ENCODE assay signal across 28 mouse cellular contexts in the genomic region with DNA sequence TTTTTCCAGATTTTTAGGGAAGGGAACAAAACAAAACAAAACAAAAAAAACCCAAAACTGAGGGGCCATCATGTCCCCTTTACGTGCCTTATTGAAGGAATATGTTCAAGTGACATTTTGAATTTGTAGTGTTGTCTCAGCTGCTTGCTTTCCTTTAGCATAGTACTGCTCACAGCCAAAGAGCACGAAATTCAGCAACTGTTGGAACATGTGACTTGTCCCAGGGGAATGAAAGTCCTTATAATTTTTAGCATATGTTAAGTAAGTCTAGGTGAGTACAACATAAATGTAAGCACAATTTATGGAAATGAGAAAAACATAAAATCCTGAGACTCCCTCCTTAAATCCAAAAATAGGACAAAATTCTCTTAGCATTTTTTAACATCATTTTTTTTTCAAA.
DNase-seq lines count a peak whose midpoint lies in the region; ATAC-seq lines count a peak whose summit lies in the region.
"Had no signal": no experiment of that assay in that cellular context is flagged by ENCODE, and none has a peak within 500 bp of the region (broad histone marks: within the 10 kb centered on the region; RNA-seq: fewer than 3 reads in every experiment).

No protein-coding gene starts in this region.

- no peak overlapping the region for H3K4me2 ChIP-seq in hindbrain, embryonic 11.5 days (replicated peaks; ENCODE audit: low read depth, low read length)
- no peak overlapping the region for H3K4me2 ChIP-seq in hindbrain, embryonic 16.5 days (ENCODE audit: low read length)
- H3K4me2 ChIP-seq in midbrain, embryonic 14.5 days (ENCODE audit: low read length), result no peak overlapping the region
- no peak overlapping the region for H3K4me2 ChIP-seq in midbrain, embryonic 16.5 days (ENCODE audit: low read length)
- H3K4me2 ChIP-seq in embryonic facial prominence, embryonic 15.5 days (replicated peaks), result no peak overlapping the region
- H3K4me2 ChIP-seq: forebrain, embryonic 12.5 days; limb, embryonic 15.5 days; liver, embryonic 13.5 days; midbrain, embryonic 11.5 days; stomach, embryonic 15.5 days had no signal

- no peak overlapping the region for H3K9ac ChIP-seq in hindbrain, embryonic 11.5 days (ENCODE audit: low read depth, low read length)
- H3K9ac ChIP-seq in hindbrain, embryonic 16.5 days (ENCODE audit: low read depth, low read length), result no peak overlapping the region
- no peak overlapping the region for H3K9ac ChIP-seq in midbrain, embryonic 14.5 days (replicated peaks; ENCODE audit: low read length)
- no peak overlapping the region for H3K9ac ChIP-seq in midbrain, embryonic 16.5 days (ENCODE audit: low read depth, low read length)
- H3K9ac ChIP-seq in embryonic facial prominence, embryonic 15.5 days, result no peak overlapping the region
- H3K9ac ChIP-seq: forebrain, embryonic 12.5 days; limb, embryonic 15.5 days; liver, embryonic 13.5 days; stomach, embryonic 15.5 days had no signal

- no peaks in the 10 kb centered on the region for H3K36me3 ChIP-seq in hindbrain, embryonic 11.5 days (ENCODE audit: control insufficient read depth, insufficient read depth, low read length)
- H3K36me3 ChIP-seq in hindbrain, embryonic 16.5 days (ENCODE audit: control insufficient read depth, insufficient read depth, low read length), result no peaks in the 10 kb centered on the region
- no peaks in the 10 kb centered on the region for H3K36me3 ChIP-seq in midbrain, embryonic 14.5 days (ENCODE audit: control insufficient read depth, insufficient read depth, low read length)
- no peaks in the 10 kb centered on the region for H3K36me3 ChIP-seq in midbrain, embryonic 16.5 days (ENCODE audit: control insufficient read depth, insufficient read depth, low read length)
- no peaks in the 10 kb centered on the region for H3K36me3 ChIP-seq in embryonic facial prominence, embryonic 15.5 days
- H3K36me3 ChIP-seq: forebrain, embryonic 12.5 days; hindbrain, embryonic 10.5 days; limb, embryonic 15.5 days; liver, embryonic 13.5 days; stomach, embryonic 15.5 days had no signal

- ATAC-seq in hindbrain, embryonic 11.5 days (ENCODE audit: low FRiP score), result no peak
- ATAC-seq in hindbrain, embryonic 16.5 days, result no peak
- no peak for ATAC-seq in midbrain, embryonic 14.5 days (ENCODE audit: low FRiP score, low TSS enrichment)
- ATAC-seq in midbrain, embryonic 16.5 days, result no peak
- no peak for ATAC-seq in embryonic facial prominence, embryonic 15.5 days (ENCODE audit: insufficient number of reproducible peaks, low FRiP score, low TSS enrichment, low read depth)
- ATAC-seq: CD4-positive, CD25-positive, alpha-beta regulatory T cell, adult 4 months; intestine, embryonic 16.5 days had no signal

- no peaks in the 10 kb centered on the region for H3K9me3 ChIP-seq in hindbrain, embryonic 11.5 days (ENCODE audit: control insufficient read depth, low read length)
- no peaks in the 10 kb centered on the region for H3K9me3 ChIP-seq in hindbrain, embryonic 16.5 days (ENCODE audit: control insufficient read depth, low read length)
- no peaks in the 10 kb centered on the region for H3K9me3 ChIP-seq in midbrain, embryonic 14.5 days (ENCODE audit: control insufficient read depth, low read length)
- no peaks in the 10 kb centered on the region for H3K9me3 ChIP-seq in midbrain, embryonic 16.5 days (replicated peaks; ENCODE audit: control insufficient read depth, low read length, poor library complexity, severe bottlenecking)
- H3K9me3 ChIP-seq in embryonic facial prominence, embryonic 15.5 days (replicated peaks), result no peaks in the 10 kb centered on the region
- H3K9me3 ChIP-seq: forebrain, embryonic 12.5 days; hindbrain, embryonic 10.5 days; limb, embryonic 15.5 days; liver, embryonic 13.5 days; stomach, embryonic 15.5 days had no signal

- no peak overlapping the region for H3K27ac ChIP-seq in hindbrain, embryonic 11.5 days (ENCODE audit: low read depth, low read length)
- H3K27ac ChIP-seq in hindbrain, embryonic 16.5 days (ENCODE audit: low read depth, low read length), result no peak overlapping the region
- no peak overlapping the region for H3K27ac ChIP-seq in midbrain, embryonic 14.5 days (replicated peaks; ENCODE audit: low read depth, low read length)
- no peak overlapping the region for H3K27ac ChIP-seq in midbrain, embryonic 16.5 days (ENCODE audit: low read length)
- 0 out of 2 replicates have a peak overlapping the region, but pooled peaks have one; percentile 48 for H3K27ac ChIP-seq in embryonic facial prominence, embryonic 15.5 days (replicated peaks)
- H3K27ac ChIP-seq: forebrain, embryonic 12.5 days; layer of hippocampus, adult 2 months; left cerebral cortex, adult 2 months; limb, embryonic 15.5 days; liver, embryonic 13.5 days; stomach, embryonic 15.5 days had no signal

- no peaks in the 10 kb centered on the region for H3K27me3 ChIP-seq in hindbrain, embryonic 11.5 days (ENCODE audit: control insufficient read depth, insufficient read depth, low read length)
- H3K27me3 ChIP-seq in hindbrain, embryonic 16.5 days (replicated peaks; ENCODE audit: control insufficient read depth, insufficient read depth, low read length), result no peaks in the 10 kb centered on the region
- no peaks in the 10 kb centered on the region for H3K27me3 ChIP-seq in midbrain, embryonic 14.5 days (ENCODE audit: control insufficient read depth, insufficient read depth, low read length)
- H3K27me3 ChIP-seq in midbrain, embryonic 16.5 days (ENCODE audit: control insufficient read depth, insufficient read depth, low read depth, low read length), result no peaks in the 10 kb centered on the region
- no peaks in the 10 kb centered on the region for H3K27me3 ChIP-seq in embryonic facial prominence, embryonic 15.5 days
- H3K27me3 ChIP-seq: forebrain, embryonic 12.5 days; limb, embryonic 15.5 days; liver, embryonic 13.5 days; stomach, embryonic 15.5 days had no signal

- peak; percentile 20 for DNase-seq in hindbrain, embryonic 11.5 days (ENCODE audit: low spot score)
- DNase-seq in midbrain, embryonic 14.5 days, result peak; percentile 25
- no peak for DNase-seq in MN1 (ENCODE audit: low spot score)
- no peak for DNase-seq in thymus, postnatal 10 days (ENCODE audit: low spot score in 2 of 2)
- no peak for DNase-seq in left cerebral cortex, adult 8-10 months (ENCODE audit: low spot score in 2 of 2)
- DNase-seq: adrenal gland, postnatal 36 days; cerebellum, adult 2 months; cerebellum, postnatal 14 days; gastrocnemius, postnatal 14 days; heart, postnatal 14 days; kidney, adult 8-10 months; kidney, postnatal 36 days; liver, embryonic 13.5 days; lung, adult 18-20 months; lung, postnatal 14 days; thymus, postnatal 14 days had no signal

- H3K4me3 ChIP-seq in hindbrain, embryonic 11.5 days (ENCODE audit: low read depth, low read length), result no peak overlapping the region
- H3K4me3 ChIP-seq in hindbrain, embryonic 16.5 days (ENCODE audit: low read length), result no peak overlapping the region
- H3K4me3 ChIP-seq in midbrain, embryonic 14.5 days (replicated peaks; ENCODE audit: low read depth, low read length), result no peak overlapping the region
- no peak overlapping the region for H3K4me3 ChIP-seq in midbrain, embryonic 16.5 days (ENCODE audit: low read depth, low read length)
- no peak overlapping the region for H3K4me3 ChIP-seq in embryonic facial prominence, embryonic 15.5 days (replicated peaks)
- H3K4me3 ChIP-seq: forebrain, embryonic 12.5 days; hindbrain, embryonic 10.5 days; layer of hippocampus, adult 2 months; left cerebral cortex, adult 2 months; limb, embryonic 15.5 days; liver, embryonic 13.5 days; stomach, embryonic 15.5 days had no signal

- WGBS in hindbrain, embryonic 11.5 days, result 56% methylated on average over 2 of the region's 2 CpGs
- 61% methylated on average over 2 of the region's 2 CpGs for WGBS in hindbrain, embryonic 16.5 days
- WGBS in midbrain, embryonic 14.5 days, result 66% methylated on average over 2 of the region's 2 CpGs
- WGBS in midbrain, embryonic 16.5 days, result 63% methylated on average over 2 of the region's 2 CpGs
- 26% methylated on average over 2 of the region's 2 CpGs for whole genome bisulfite sequencing in embryonic facial prominence, embryonic 15.5 days

- no peaks in the 10 kb centered on the region for H3K4me1 ChIP-seq in hindbrain, embryonic 11.5 days (replicated peaks; ENCODE audit: control insufficient read depth, insufficient read depth, low read length)
- no peaks in the 10 kb centered on the region for H3K4me1 ChIP-seq in hindbrain, embryonic 16.5 days (ENCODE audit: control insufficient read depth, insufficient read depth, low read depth, low read length)
- no peaks in the 10 kb centered on the region for H3K4me1 ChIP-seq in midbrain, embryonic 14.5 days (ENCODE audit: control insufficient read depth, insufficient read depth, low read length)
- H3K4me1 ChIP-seq in midbrain, embryonic 16.5 days (ENCODE audit: control insufficient read depth, insufficient read depth, low read length), result no peaks in the 10 kb centered on the region
- H3K4me1 ChIP-seq in embryonic facial prominence, embryonic 15.5 days, result peaks cover 19% of the 10 kb centered on the region
- H3K4me1 ChIP-seq: forebrain, embryonic 12.5 days; liver, embryonic 13.5 days had no signal

Comparison
In these comparisons a context has a peak if more than half of its experiments do, and no peak if none do; other contexts are left out.
1. DNase-seq: peak in hindbrain, embryonic 11.5 days (single experiment) and midbrain, embryonic 14.5 days (single experiment); none in MN1 (single experiment), thymus, postnatal 10 days (0 of 2) and left cerebral cortex, adult 8-10 months (0 of 2).